Mouse (Mus musculus) kidney, embryonic 14.5 days (tissue): ENCODE data around the gene Guca1a. TPM values are rescaled to one million over a fixed set of nuclear protein-coding genes. Genes with fewer than 3 reads are reported as not detected.
A peak's percentile ranks its signal among the peaks of the same experiment; 100 is the strongest.
"Not testable (repeated sequence)": the region's sequence is repeated elsewhere in the genome, so short reads cannot be mapped to it uniquely, and the experiment has no call there.

ENCODE experiments used
- ATAC-seq: fragments of 200-750 bp; cut with Nextera tagmentation; 2 replicates; pipeline ENCODE4 v1.8.0; 2017; ENCODE audit warnings: moderate number of reproducible peaks, mild to moderate bottlenecking, moderate TSS enrichment, moderate library complexity; ENCODE audit not compliant: low FRiP score, low TSS enrichment
- H3K27ac ChIP-seq: fragments of 300-500 bp; sonication (generic); 2 replicates; pipeline ENCODE4 v1.5.1; 2014; ENCODE audit warnings: low read depth, mild to moderate bottlenecking, low read length, moderate library complexity, mixed read lengths
- H3K27me3 ChIP-seq: fragments of 300-500 bp; sonication (generic); 2 replicates; pipeline ENCODE4 v1.6.1; 2014; ENCODE audit warnings: mild to moderate bottlenecking, low read length; ENCODE audit not compliant: control insufficient read depth, insufficient read depth
- H3K36me3 ChIP-seq: fragments of 300-500 bp; sonication (generic); 2 replicates; pipeline ENCODE4 v1.6.1; 2014; ENCODE audit warnings: low read length, mixed read lengths; ENCODE audit not compliant: control insufficient read depth, insufficient read depth
- H3K4me1 ChIP-seq: fragments of 300-500 bp; sonication (generic); 2 replicates; pipeline ENCODE4 v1.6.1; 2014; ENCODE audit warnings: low read length, mixed read lengths; ENCODE audit not compliant: control insufficient read depth, insufficient read depth
- H3K4me2 ChIP-seq: fragments of 300-500 bp; sonication (generic); replicated peaks from 2 replicates; pipeline ENCODE4 v1.6.1; 2014; ENCODE audit warnings: low read depth, mild to moderate bottlenecking, low read length
- H3K4me3 ChIP-seq: fragments of 300-500 bp; sonication (generic); 2 replicates; pipeline ENCODE4 v1.5.1; 2014; ENCODE audit warnings: mild to moderate bottlenecking, low read length
- H3K9ac ChIP-seq: fragments of 300-500 bp; sonication (generic); 2 replicates; pipeline ENCODE4 v1.6.1; 2014; ENCODE audit warnings: low read depth, mild to moderate bottlenecking, low read length, moderate library complexity
- H3K9me3 ChIP-seq: fragments of 300-500 bp; sonication (generic); 2 replicates; pipeline ENCODE4 v1.6.1; 2016; ENCODE audit warnings: low read length; ENCODE audit not compliant: control insufficient read depth
- WGBS: fragments of 180-500 bp; shearing (Covaris S2); extraction: QIAGEN DNeasy Blood & Tissue Kit; methylation state at CpG from one replicate; pipeline ENCODE4 v1.1.7; 2014; 5-methylcytosine and 5-hydroxymethylcytosine counted together
- polyA plus RNA-seq: library from polyadenylated mRNA; unstranded; fragments of >200 nt; fragmentation: Nextera tagmentation; extraction: Ambion mirVana; gene quantifications from 2 replicates; pipeline ENCODE4 v1.2.1, GENCODE M21; 2014

The Guca1a gene
- polyA plus RNA-seq, 1 experiment from 2014 or later, result 2.8 TPM

GRCm38 (mm10) chr17:47424186-47424585 lies 23.8 kb upstream of the Guca1a start:
- peaks cover 15% of the 10 kb centered on the region; the same call in 1 of the 2 replicates for H3K4me1 ChIP-seq
- H3K27ac ChIP-seq, result no peak overlapping the region; the same call in 1 of the 2 replicates
- no peaks in the 10 kb centered on the region for H3K9me3 ChIP-seq
- H3K36me3 ChIP-seq, result no peaks in the 10 kb centered on the region
- no peak overlapping the region for H3K4me2 ChIP-seq
- no peaks in the 10 kb centered on the region for H3K27me3 ChIP-seq
- no peak overlapping the region for H3K4me3 ChIP-seq
- WGBS, result 72% methylated on average over 6 of the region's 6 CpGs
- no peak overlapping the region for H3K9ac ChIP-seq
- ATAC-seq, result no peak

GRCm38 (mm10) chr17:47422616-47423015 lies 22.2 kb upstream of the Guca1a start:
- not testable (repeated sequence) for ATAC-seq, H3K4me1 ChIP-seq, H3K27ac ChIP-seq, H3K4me3 ChIP-seq, H3K4me2 ChIP-seq, H3K27me3 ChIP-seq, H3K9me3 ChIP-seq, H3K36me3 ChIP-seq, H3K9ac ChIP-seq
- 100% methylated on average over 1 of the region's 1 CpGs for WGBS

GRCm38 (mm10) chr17:47421566-47421965 lies 21.2 kb upstream of the Guca1a start:
- Histone ChIP-seq H3K9ac (no peak overlapping the region), H3K4me1 (0 out of 2 replicates have a peak, but pooled peaks cover 3% of the 10 kb centered on the region), H3K4me2 (no peak overlapping the region), H3K27me3 (no peaks in the 10 kb centered on the region), H3K4me3 (no peak overlapping the region), H3K27ac (no peak overlapping the region), H3K9me3 (no peaks in the 10 kb centered on the region), H3K36me3 (no peaks in the 10 kb centered on the region)
- WGBS, result 82% methylated on average over 3 of the region's 3 CpGs
- ATAC-seq, result no peak

DNA sequence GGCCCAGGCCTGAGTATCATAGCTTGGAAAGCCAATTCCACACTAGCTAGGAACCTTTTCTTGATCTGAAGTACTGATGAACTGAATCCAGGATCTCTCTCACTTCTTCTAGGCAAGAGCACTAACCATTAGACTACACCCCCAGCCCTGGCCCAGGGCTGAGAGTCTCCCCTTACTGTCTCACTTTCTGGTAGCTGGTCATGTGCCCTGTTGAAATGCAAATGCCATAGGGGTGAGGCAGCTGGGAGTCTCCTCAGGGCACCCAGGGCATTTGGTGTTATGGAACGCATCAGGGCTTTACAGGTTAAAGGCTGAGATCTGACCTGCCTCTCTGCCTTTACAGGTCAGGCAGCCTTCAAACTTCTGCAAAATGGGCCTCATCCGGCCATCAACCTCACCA lies 19.8 kb upstream of the Guca1a start:
- WGBS, result 71% methylated on average over 2 of the region's 2 CpGs
- no peak overlapping the region for H3K9ac ChIP-seq
- no peak overlapping the region for H3K4me3 ChIP-seq
- ATAC-seq, result no peak
- no peak overlapping the region for H3K4me2 ChIP-seq
- no peaks in the 10 kb centered on the region for H3K36me3 ChIP-seq
- no peaks in the 10 kb centered on the region for H3K27me3 ChIP-seq
- H3K27ac ChIP-seq, result no peak overlapping the region
- no peaks in the 10 kb centered on the region for H3K9me3 ChIP-seq
- 0 out of 2 replicates have a peak, but pooled peaks cover 3% of the 10 kb centered on the region for H3K4me1 ChIP-seq

GRCm38 (mm10) chr17:47409897-47410861 lies 9.8 kb upstream of the Guca1a start:
- not testable (repeated sequence) for H3K27ac ChIP-seq, H3K9me3 ChIP-seq, H3K4me1 ChIP-seq, H3K36me3 ChIP-seq
- Histone ChIP-seq H3K27me3 (peaks cover 19% of the 10 kb centered on the region), H3K4me3 (peak overlapping the region; percentile 34), H3K9ac (0 out of 2 replicates have a peak overlapping the region, but pooled peaks have one; percentile 28), H3K4me2 (peak overlapping the region; percentile 57)
- WGBS, result 3% methylated on average over 74 of the region's 74 CpGs
- ATAC-seq, result peak; percentile 22; the same call in 1 of the 2 replicates

DNA sequence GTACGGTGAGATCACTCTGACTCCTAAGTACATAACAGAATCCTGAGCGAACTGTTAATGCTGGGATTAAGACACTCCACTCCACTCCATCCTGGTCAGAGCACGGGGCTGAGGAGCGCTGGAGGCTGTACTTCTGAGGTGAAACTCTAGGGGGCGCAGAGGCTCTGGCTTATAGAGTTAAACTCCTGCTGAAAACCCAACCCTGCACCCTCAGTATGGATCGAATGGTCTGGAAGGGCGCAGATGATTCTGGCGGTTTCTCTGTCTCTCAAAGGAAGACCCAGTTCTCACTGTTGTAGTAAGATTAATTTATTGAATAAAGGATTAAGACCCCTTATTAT lies 8.1 kb upstream of the Guca1a start:
- no peak overlapping the region for H3K9ac ChIP-seq
- no peaks in the 10 kb centered on the region for H3K9me3 ChIP-seq
- no peak overlapping the region for H3K4me2 ChIP-seq
- no peak overlapping the region for H3K27ac ChIP-seq
- no peaks in the 10 kb centered on the region for H3K36me3 ChIP-seq
- no peaks in the 10 kb centered on the region for H3K4me1 ChIP-seq
- 23% methylated on average over 8 of the region's 8 CpGs for WGBS
- 0 out of 2 replicates have a peak, but pooled peaks have one; percentile 40 for ATAC-seq
- no peak overlapping the region for H3K4me3 ChIP-seq
- H3K27me3 ChIP-seq, result peaks cover 19% of the 10 kb centered on the region

DNA sequence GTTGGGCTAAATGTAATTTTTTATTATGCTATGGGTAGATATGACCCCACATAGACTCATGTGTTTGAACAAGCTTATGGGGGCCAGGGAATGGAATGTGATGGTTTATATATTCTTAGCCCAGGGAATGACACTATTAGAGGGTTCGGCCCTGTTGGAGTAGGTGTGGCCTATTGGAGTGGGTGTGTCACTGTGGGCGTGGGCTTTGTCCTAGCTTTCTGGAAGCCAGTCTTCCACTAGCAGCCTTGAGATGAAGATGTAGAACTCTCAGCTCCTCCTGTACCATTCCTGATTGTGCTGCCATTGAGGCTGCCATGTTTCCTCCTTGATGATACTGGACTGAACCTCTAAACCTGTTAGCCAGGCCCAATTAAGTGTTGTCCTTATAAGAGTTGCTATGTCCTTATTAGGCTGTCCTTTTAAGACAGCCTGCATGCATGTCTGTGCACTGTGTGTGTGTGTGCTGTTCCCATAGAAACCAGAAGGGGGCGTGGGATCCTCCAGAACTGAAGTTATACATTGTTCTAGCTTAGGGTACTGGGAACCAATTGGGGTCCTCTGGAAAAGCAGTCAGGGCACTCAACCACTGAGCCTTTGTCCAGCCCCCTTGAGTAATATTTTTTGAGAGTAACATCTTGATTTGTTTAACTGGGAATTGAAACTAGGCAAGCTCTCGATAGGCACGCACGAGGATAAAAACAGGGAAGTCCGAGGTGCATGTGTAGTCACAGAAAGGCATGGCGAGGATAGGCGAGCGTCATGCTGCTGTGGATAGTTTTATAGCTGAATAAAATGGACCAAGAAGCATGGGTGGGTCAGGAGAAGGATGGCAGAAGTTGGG lies 7.6 kb upstream of the Guca1a start:
- Histone ChIP-seq H3K9ac (no peak overlapping the region), H3K9me3 (no peaks in the 10 kb centered on the region), H3K27me3 (peaks cover 19% of the 10 kb centered on the region), H3K4me2 (no peak overlapping the region), H3K27ac (no peak overlapping the region), H3K4me3 (no peak overlapping the region), H3K4me1 (no peaks in the 10 kb centered on the region), H3K36me3 (no peaks in the 10 kb centered on the region)
- ATAC-seq, result no peak
- 63% methylated on average over 10 of the region's 10 CpGs for WGBS

DNA sequence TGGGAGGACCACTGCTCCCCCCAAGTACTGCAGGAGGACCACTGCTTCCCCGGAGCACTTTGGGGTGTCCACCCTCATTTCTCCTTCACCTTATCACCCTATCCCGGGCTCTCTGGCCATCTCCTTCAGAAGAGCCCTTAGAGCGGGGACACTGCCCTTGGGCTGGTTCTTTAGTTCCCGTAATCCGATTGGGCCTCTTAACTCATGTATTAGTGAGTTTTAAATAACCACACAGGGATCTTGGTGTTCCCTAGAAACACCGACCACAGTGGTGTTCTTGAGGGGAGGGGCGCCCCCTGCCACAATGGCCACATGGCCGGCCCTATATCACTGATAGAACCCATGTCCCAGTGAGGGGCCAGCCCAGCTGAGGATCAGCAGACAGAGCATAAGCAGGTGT lies 1.3 kb downstream of the Guca1a start:
- Histone ChIP-seq H3K4me2 (no peak overlapping the region), H3K27ac (no peak overlapping the region), H3K36me3 (no peaks in the 10 kb centered on the region), H3K4me1 (peaks cover 7% of the 10 kb centered on the region; the same call in 1 of the 2 replicates), H3K9me3 (no peaks in the 10 kb centered on the region), H3K27me3 (peaks cover 5% of the 10 kb centered on the region), H3K9ac (no peak overlapping the region), H3K4me3 (no peak overlapping the region)
- ATAC-seq, result no peak
- 79% methylated on average over 8 of the region's 8 CpGs for WGBS
